Mouse (Mus musculus) CH12.LX (cell line): ENCODE measurements around the gene Aco2. TPM values are rescaled to one million over a fixed set of nuclear protein-coding genes. Genes with fewer than 3 reads are reported as not detected.

ENCODE experiments used
- DNase-seq: peaks from one replicate; pipeline ENCODE4 v3.0.0-alpha.2; 2013; ENCODE audit errors: extremely low read depth
- H3K27ac ChIP-seq: 2 replicates; pipeline ENCODE4 v1.5.1; 2012; ENCODE audit warnings: low read depth, mild to moderate bottlenecking, control low read depth, moderate library complexity; ENCODE audit not compliant: insufficient read depth
- H3K27me3 ChIP-seq: replicated peaks from 2 replicates; pipeline ENCODE3; 2012; ENCODE audit warnings: inconsistent platforms
- H3K36me3 ChIP-seq, 2 experiments: replicated peaks in 1 of 2; 2 replicates each; pipeline versions ENCODE3 to v1.6.1; 2012; ENCODE audit warnings: inconsistent platforms in 1 of 2, low read length in 1 of 2, mild to moderate bottlenecking in 1 of 2, mixed read lengths in 1 of 2, moderate library complexity in 1 of 2; ENCODE audit not compliant: control insufficient read depth in 1 of 2, insufficient read depth in 1 of 2
- H3K4me1 ChIP-seq, 2 experiments: 2 replicates each; pipeline ENCODE4 v1.6.1; 2012; ENCODE audit warnings: inconsistent platforms in 1 of 2, moderate library complexity in 1 of 2; ENCODE audit not compliant: insufficient read depth in 2 of 2, control insufficient read depth in 1 of 2
- H3K4me2 ChIP-seq: 2 replicates; pipeline ENCODE4 v1.6.1; 2012; ENCODE audit warnings: low read depth, mild to moderate bottlenecking, control low read depth; ENCODE audit not compliant: poor library complexity, insufficient read depth, severe bottlenecking
- H3K4me3 ChIP-seq, 3 experiments: fragments of 150-350 bp in 1 of 3; sonication (generic) in 1 of 3; replicated peaks in 1 of 3; 2 replicates each; pipeline versions ENCODE3 to v1.5.1; 2011 to 2012; ENCODE audit warnings: low read depth in 2 of 3, low read length in 2 of 3, mild to moderate bottlenecking in 2 of 3, moderate library complexity in 2 of 3, control low read depth in 1 of 3, improper control_type of control experiment in 1 of 3, inconsistent platforms in 1 of 3, mixed read lengths in 1 of 3; ENCODE audit not compliant: poor library complexity in 1 of 3
- H3K79me2 ChIP-seq: replicated peaks from 2 replicates; pipeline ENCODE4 v1.6.1; 2012; ENCODE audit warnings: mild to moderate bottlenecking, moderate library complexity; ENCODE audit not compliant: control insufficient read depth, poor library complexity, insufficient read depth, severe bottlenecking; ENCODE audit errors: extremely low read depth
- H3K9ac ChIP-seq: 2 replicates; pipeline ENCODE4 v1.6.1; 2012; ENCODE audit warnings: low read depth, mild to moderate bottlenecking, control low read depth, moderate library complexity; ENCODE audit not compliant: insufficient read depth
- H3K9me3 ChIP-seq: replicated peaks from 2 replicates; pipeline ENCODE3; 2012; ENCODE audit warnings: low read length, inconsistent platforms, mixed read lengths
- CHD2 ChIP-seq: IDR thresholded peaks from 2 replicates; pipeline ENCODE4 v1.6.1; 2011; ENCODE audit warnings: low read length, improper control_type of control experiment
- CTCF ChIP-seq, 2 experiments: IDR thresholded peaks in 1 of 2; conservative IDR thresholded peaks in 1 of 2; 2 replicates each; pipeline ENCODE4 v1.5.1; 2011 to 2012; ENCODE audit warnings: low read depth in 2 of 2, low read length in 2 of 2, improper control_type of control experiment in 1 of 2, inconsistent platforms in 1 of 2, mild to moderate bottlenecking in 1 of 2, moderate library complexity in 1 of 2
- E2F4 ChIP-seq: IDR thresholded peaks from 2 replicates; pipeline ENCODE4 v1.6.1; 2011; ENCODE audit warnings: low read depth, low read length, improper control_type of control experiment; ENCODE audit not compliant: insufficient replicate concordance
- EP300 ChIP-seq: IDR thresholded peaks from 2 replicates; pipeline ENCODE4 v1.6.1; 2011; ENCODE audit warnings: low read length, improper control_type of control experiment
- HCFC1 ChIP-seq: IDR thresholded peaks from 2 replicates; pipeline ENCODE4 v1.6.1; 2012; ENCODE audit warnings: low read depth, mild to moderate bottlenecking, inconsistent platforms, low read length, improper control_type of control experiment
- IRF4 ChIP-seq: IDR thresholded peaks from 2 replicates; pipeline ENCODE4 v1.6.1; 2014; ENCODE audit warnings: low read depth, mild to moderate bottlenecking, inconsistent platforms, low read length, improper control_type of control experiment
- MAFK ChIP-seq: IDR thresholded peaks from 2 replicates; pipeline ENCODE4 v1.6.1; 2011; ENCODE audit warnings: low read length, improper control_type of control experiment; ENCODE audit not compliant: insufficient replicate concordance
- MAX ChIP-seq: IDR thresholded peaks from 2 replicates; pipeline ENCODE4 v1.6.1; 2011; ENCODE audit warnings: low read length, improper control_type of control experiment
- MAZ ChIP-seq: IDR thresholded peaks from 2 replicates; pipeline ENCODE4 v1.6.1; 2012; ENCODE audit warnings: low read depth, mild to moderate bottlenecking, inconsistent platforms, low read length, improper control_type of control experiment, moderate library complexity
- MXI1 ChIP-seq: IDR thresholded peaks from 2 replicates; pipeline ENCODE4 v1.6.1; 2011; ENCODE audit warnings: mild to moderate bottlenecking, low read depth, low read length, improper control_type of control experiment
- MYC ChIP-seq: IDR thresholded peaks from 2 replicates; pipeline ENCODE4 v1.6.1; 2011; ENCODE audit warnings: low read depth, mild to moderate bottlenecking, improper control_type of control experiment, low read length
- NRF1 ChIP-seq: IDR thresholded peaks from 2 replicates; pipeline ENCODE4 v1.6.1; 2014; ENCODE audit warnings: low read depth, mild to moderate bottlenecking, inconsistent platforms, low read length, improper control_type of control experiment, moderate library complexity
- POLR2AphosphoS2 ChIP-seq: IDR thresholded peaks from 2 replicates; pipeline ENCODE4 v1.6.1; 2011; ENCODE audit warnings: low read depth, low read length, improper control_type of control experiment
- RAD21 ChIP-seq: IDR thresholded peaks from 2 replicates; pipeline ENCODE4 v1.6.1; 2011; ENCODE audit warnings: low read depth, mild to moderate bottlenecking, low read length, improper control_type of control experiment, moderate library complexity
- RCOR1 ChIP-seq: conservative IDR thresholded peaks from 2 replicates; pipeline ENCODE4 v1.6.1; 2012; ENCODE audit warnings: low read depth, mild to moderate bottlenecking, inconsistent platforms, low read length, improper control_type of control experiment
- USF1 ChIP-seq: IDR thresholded peaks from 2 replicates; pipeline ENCODE4 v1.6.1; 2014; ENCODE audit warnings: low read depth, mild to moderate bottlenecking, inconsistent platforms, low read length, improper control_type of control experiment
- USF2 ChIP-seq: conservative IDR thresholded peaks from 2 replicates; pipeline ENCODE4 v1.6.1; 2011; ENCODE audit warnings: low read depth, low read length, improper control_type of control experiment
- ZC3H11A ChIP-seq: IDR thresholded peaks from 2 replicates; pipeline ENCODE4 v1.6.1; 2012; ENCODE audit warnings: low read depth, mild to moderate bottlenecking, inconsistent platforms, low read length, improper control_type of control experiment
- ZNF384 ChIP-seq: IDR thresholded peaks from 2 replicates; pipeline ENCODE4 v1.6.1; 2012; ENCODE audit warnings: low read depth, low read length, improper control_type of control experiment, inconsistent platforms
- dilution Hi-C: fragments of 300-500 bp; cut with MboI; formaldehyde crosslinking; loops from 2 replicates; pipeline ENCODE4 v1.14.3; 2020; ENCODE audit warnings: low sequenced_read_pairs; ENCODE audit not compliant: extremely low pct_unique_long_range_greater_than_20kb, extremely low pct_ligation_motif_present
- in situ Hi-C: fragments of 300-500 bp; cut with MboI; formaldehyde crosslinking; loops from 3 replicates; pipeline ENCODE4 v1.14.3; 2019; ENCODE audit warnings: low sequenced_read_pairs, low pct_ligation_motif_present, low pct_unique_long_range_greater_than_20kb, mixed read lengths
- polyA plus RNA-seq: library from polyadenylated mRNA; unstranded; fragments of >175 nt; gene quantifications from 2 replicates; pipeline ENCODE4 v1.2.1, GENCODE M21; 2012; ENCODE audit warnings: low read depth; ENCODE audit not compliant: insufficient read length
- total RNA-seq, 2 experiments: library from RNA; depleted of rRNA; stranded (reverse); fragments of 300-350 nt in 1 of 2; fragments of >200 nt in 1 of 2; gene quantifications; 2 replicates each; pipeline ENCODE4 v1.2.3; 2012 to 2014

Aco2 gene
- total and polyA plus RNA-seq, 3 experiments = 150 to 205 (median 190) TPM

GRCm38 (mm10) chr15:81822631-81823030 is 49.5 kb upstream of the Aco2 start:
- Histone ChIP-seq H3K9me3 (no peaks in the 10 kb centered on the region), H3K4me1 (no peaks in the 10 kb centered on the region), H3K27me3 (no peaks in the 10 kb centered on the region), H3K27ac (no peak overlapping the region), H3K9ac (no peak overlapping the region), H3K4me3 (no peak overlapping the region), H3K79me2 (no peaks in the 10 kb centered on the region), H3K4me2 (no peak overlapping the region), H3K36me3 (peaks cover 33 to 75% of the 10 kb centered on the region in 2 experiments)
- no peak for DNase-seq
- dilution Hi-C loops = no loop called here
- in situ Hi-C loops = no loop called here
- TF ChIP-seq MAX (no peak), HCFC1 (no peak), MXI1 (no peak), USF2 (no peak), USF1 (no peak), CHD2 (no peak), EP300 (no peak), CTCF (conservative IDR thresholded peaks at IDR 0.05 in 1 of 2, IDR thresholded peaks at IDR 0.05 in 1 of 2; ENCODE audit: low read depth in 2 of 2, low read length in 2 of 2) (no peak), MAZ (no peak), RAD21 (no peak), IRF4 (no peak), ZNF384 (no peak), E2F4 (no peak), ZC3H11A (no peak), RCOR1 (no peak), POLR2AphosphoS2 (no peak), NRF1 (no peak), MYC (no peak)

- no peak for DNase-seq
- dilution Hi-C loops = no loop called here
Measured at GRCm38 (mm10) chr15:81824832-81825231, 47.3 kb upstream of the Aco2 start.

More at GRCm38 (mm10) chr15:81824832-81825231, 47.3 kb upstream of the Aco2 start:
- Histone ChIP-seq H3K4me1 (peaks cover 11 to 17% of the 10 kb centered on the region in 2 experiments), H3K36me3 (peaks cover 23 to 62% of the 10 kb centered on the region in 2 experiments)
- TF ChIP-seq HCFC1 = no peak
- TF ChIP-seq MAFK = no peak
- TF ChIP-seq, all 38 proteins: peak for 0
- Histone ChIP-seq H3K79me2 (no peaks in the 10 kb centered on the region), H3K9ac (no peak overlapping the region), H3K4me2 (no peak overlapping the region), H3K9me3 (no peaks in the 10 kb centered on the region), H3K27me3 (no peaks in the 10 kb centered on the region), H3K4me3 (no peak overlapping the region), H3K27ac (no peak overlapping the region)
- in situ Hi-C loops = no loop called here
